Mouse (Mus musculus) liver, postnatal 0 days (tissue): ENCODE measurements at regions not wholly inside any gene's neighbourhood (a gene's known extent, or its start where the extent isn't known, plus 50 kb on each side); places are given as distances from the start of the nearest gene placed in this dataset.

Experiments used
- CTCF ChIP-seq: sonication (generic); IDR thresholded peaks from 2 replicates; pipeline ENCODE4 v1.5.1; 2016; ENCODE audit warnings: antibody characterized with exemption, low read depth
- EP300 ChIP-seq: IDR thresholded peaks from 2 replicates; pipeline ENCODE4 v1.6.1; 2016; ENCODE audit warnings: antibody characterized with exemption, low read depth, mild to moderate bottlenecking

GRCm38 (mm10) chr3:66486658-66487057, 190.0 kb upstream of the Veph1 start:
- TF ChIP-seq CTCF (no peak), EP300 (no peak)
